Mouse (Mus musculus): ENCODE results near the gene Hoxd9. TPM values are rescaled to one million over a fixed set of nuclear protein-coding genes. Genes with fewer than 3 reads are reported as not detected.

Hoxd9 gene
- polyA plus RNA-seq, 1 experiment, result not detected

DNA sequence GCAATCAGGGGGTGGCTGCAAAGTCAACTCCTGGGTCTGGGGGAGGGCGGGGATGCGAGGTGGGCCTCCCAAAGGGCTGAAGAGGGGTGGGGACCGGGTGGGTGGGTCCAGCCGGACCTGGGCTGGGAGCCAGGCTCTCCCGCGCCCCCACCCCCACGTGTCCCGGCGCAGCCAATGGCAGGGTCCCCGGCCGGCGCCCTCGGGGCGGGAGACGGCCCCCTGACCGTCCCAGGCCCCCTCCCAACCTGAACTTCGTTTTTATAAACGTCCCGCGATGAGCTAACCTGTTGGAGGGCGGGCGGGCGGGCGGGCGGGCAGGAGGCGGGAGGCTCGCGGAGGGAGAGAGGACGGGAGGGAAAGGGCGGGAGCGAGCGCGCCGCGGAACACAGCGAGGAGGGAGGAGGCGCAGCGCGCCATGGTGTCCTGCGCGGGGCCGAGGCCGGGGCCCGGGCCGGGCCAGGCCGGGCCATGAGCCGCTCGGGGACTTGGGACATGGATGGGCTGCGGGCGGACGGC lies 29.6 kb upstream of the Hoxd9 start, which contains the start of gene Hoxd13:
Gene Hoxd13 (plus strand): TSS at position 469 of the 516 bp plus-strand sequence.
- H3K27ac ChIP-seq (ENCODE audit: insufficient read depth, low read depth, low read length), result no peak within 1 kb of the TSS
- H3K4me3 ChIP-seq (ENCODE audit: insufficient read depth, low read length), result peak within 1 kb of the TSS; percentile 25; the same call in 1 of the 2 replicates

DNA sequence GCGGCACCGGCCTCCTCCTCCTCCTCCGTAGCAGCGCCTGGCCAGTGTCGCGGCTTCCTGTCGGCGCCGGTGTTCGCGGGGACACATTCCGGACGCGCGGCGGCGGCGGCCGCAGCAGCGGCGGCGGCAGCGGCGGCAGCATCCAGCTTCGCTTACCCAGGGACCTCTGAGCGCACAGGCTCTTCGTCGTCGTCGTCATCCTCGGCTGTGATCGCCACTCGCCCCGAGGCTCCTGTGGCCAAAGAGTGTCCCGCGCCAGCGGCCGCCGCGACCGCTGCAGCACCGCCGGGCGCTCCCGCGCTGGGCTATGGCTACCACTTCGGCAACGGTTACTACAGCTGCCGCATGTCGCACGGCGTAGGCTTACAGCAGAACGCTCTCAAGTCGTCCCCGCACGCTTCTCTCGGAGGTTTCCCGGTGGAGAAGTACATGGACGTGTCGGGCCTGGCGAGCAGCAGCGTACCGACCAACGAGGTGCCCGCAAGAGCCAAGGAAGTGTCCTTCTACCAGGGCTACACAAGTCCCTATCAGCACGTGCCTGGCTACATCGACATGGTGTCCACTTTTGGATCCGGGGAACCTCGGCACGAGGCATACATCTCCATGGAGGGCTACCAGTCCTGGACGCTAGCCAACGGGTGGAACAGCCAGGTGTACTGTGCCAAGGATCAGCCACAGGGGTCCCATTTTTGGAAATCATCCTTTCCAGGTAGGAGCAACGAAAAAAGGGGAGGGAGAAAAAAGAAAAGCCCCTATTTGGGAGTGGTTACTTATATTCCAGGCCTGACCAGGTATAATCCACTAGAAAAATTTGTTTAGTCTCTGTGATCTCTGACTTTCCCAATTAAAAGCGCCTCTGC lies 28.9 kb upstream of the Hoxd9 start:
- Histone ChIP-seq H3K27ac (ENCODE audit: insufficient read depth, low read depth, low read length) (no peak overlapping the region), H3K4me3 (ENCODE audit: insufficient read depth, low read length) (peak overlapping the region; percentile 25; the same call in 1 of the 2 replicates), H3K4me1 (ENCODE audit: control insufficient read depth, insufficient read depth, low read length) (0 out of 2 replicates have a peak, but pooled peaks cover 2% of the 10 kb centered on the region)
- TF ChIP-seq CTCF (IDR thresholded peaks at IDR 0.05; ENCODE audit: low read depth, low read length), result no peak
- TF ChIP-seq POLR2A (IDR thresholded peaks at IDR 0.05; ENCODE audit: borderline replicate concordance, low read depth, low read length), result no peak

More for the DNA sequence above, 29.6 kb upstream of the Hoxd9 start, which contains the start of gene Hoxd13:
- no peak for TF ChIP-seq POLR2A (IDR thresholded peaks at IDR 0.05; ENCODE audit: borderline replicate concordance, low read depth, low read length)
- no peak for TF ChIP-seq CTCF (IDR thresholded peaks at IDR 0.05; ENCODE audit: low read depth, low read length)
- H3K4me1 ChIP-seq (ENCODE audit: control insufficient read depth, insufficient read depth, low read length), result 0 out of 2 replicates have a peak, but pooled peaks cover 2% of the 10 kb centered on the region

DNA sequence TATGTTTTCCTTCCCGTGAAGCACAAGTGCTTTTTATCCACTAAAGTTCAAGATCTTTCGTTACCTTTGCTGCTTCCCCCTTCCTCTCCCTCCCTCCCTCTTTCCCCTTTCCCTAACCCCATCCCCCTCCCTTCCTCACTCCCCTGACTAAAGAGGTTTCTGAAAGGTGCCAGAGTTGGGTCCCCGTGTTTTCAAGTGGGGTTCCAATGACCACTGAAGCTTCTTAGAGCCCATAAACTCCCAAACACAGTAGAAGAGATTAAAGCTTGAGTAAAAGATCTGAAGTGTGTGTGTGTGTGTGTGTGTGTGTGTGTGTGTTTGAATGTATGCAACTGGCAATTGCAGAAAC lies 28.3 kb upstream of the Hoxd9 start:
- Histone ChIP-seq H3K4me3 (ENCODE audit: insufficient read depth, low read length) (no peak overlapping the region), H3K4me1 (ENCODE audit: control insufficient read depth, insufficient read depth, low read length) (0 out of 2 replicates have a peak, but pooled peaks cover 2% of the 10 kb centered on the region), H3K27ac (ENCODE audit: insufficient read depth, low read depth, low read length) (no peak overlapping the region)
- TF ChIP-seq POLR2A (IDR thresholded peaks at IDR 0.05; ENCODE audit: borderline replicate concordance, low read depth, low read length) (no peak), CTCF (IDR thresholded peaks at IDR 0.05; ENCODE audit: low read depth, low read length) (no peak)

DNA sequence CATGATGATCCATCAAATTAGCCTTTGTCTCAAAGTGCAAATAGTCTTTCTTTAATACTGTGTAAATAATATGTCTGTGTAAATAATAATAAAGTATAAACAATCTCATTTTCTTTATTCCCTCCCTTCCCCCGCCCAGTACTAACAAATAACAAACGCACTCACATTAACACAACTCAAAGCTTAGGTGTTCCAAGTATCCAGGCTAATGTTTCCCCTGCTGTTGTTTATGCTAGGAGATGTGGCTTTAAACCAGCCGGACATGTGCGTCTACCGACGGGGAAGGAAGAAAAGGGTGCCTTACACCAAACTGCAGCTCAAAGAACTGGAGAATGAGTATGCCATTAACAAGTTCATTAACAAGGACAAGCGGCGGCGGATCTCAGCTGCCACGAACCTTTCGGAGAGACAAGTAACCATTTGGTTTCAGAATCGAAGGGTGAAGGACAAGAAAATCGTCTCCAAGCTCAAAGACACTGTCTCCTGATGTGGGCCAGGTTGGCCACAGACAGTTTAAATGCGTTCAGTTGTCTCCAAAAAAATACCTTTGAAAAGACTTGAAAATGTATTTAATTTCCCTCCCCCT lies 27.8 kb upstream of the Hoxd9 start:
- no peak overlapping the region for H3K27ac ChIP-seq (ENCODE audit: insufficient read depth, low read depth, low read length)
- no peak for TF ChIP-seq POLR2A (IDR thresholded peaks at IDR 0.05; ENCODE audit: borderline replicate concordance, low read depth, low read length)
- no peak for TF ChIP-seq CTCF (IDR thresholded peaks at IDR 0.05; ENCODE audit: low read depth, low read length)
- H3K4me1 ChIP-seq (ENCODE audit: control insufficient read depth, insufficient read depth, low read length), result 0 out of 2 replicates have a peak, but pooled peaks cover 2% of the 10 kb centered on the region
- no peak overlapping the region for H3K4me3 ChIP-seq (ENCODE audit: insufficient read depth, low read length)

DNA sequence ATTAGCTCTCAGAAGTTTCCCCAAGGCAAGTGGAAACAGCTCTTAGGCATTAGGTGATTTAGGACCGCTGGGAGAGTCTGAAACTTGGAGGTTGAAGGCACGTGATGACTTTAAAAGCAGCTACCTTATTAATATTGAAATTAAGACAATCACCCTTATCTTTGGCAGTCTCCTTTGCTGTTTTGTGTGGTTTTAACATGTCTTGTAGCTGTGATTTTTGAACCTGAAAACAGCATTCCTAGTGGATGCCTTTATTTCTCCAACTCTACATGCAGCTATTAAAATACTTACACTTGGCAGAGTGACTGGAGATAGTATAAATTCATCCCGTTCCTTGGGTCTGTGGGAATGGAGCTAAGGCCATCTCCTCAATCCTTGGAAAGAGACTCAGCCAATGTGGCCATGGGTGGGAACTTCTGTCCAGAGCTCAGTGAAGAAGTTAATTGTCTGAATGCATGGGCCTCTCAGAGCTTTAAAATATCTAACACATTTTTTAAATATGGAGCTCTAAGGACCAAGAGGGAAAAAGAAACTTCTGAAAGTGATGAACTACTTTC lies 26.8 kb upstream of the Hoxd9 start:
- TF ChIP-seq CTCF (IDR thresholded peaks at IDR 0.05; ENCODE audit: low read depth, low read length) (no peak), POLR2A (IDR thresholded peaks at IDR 0.05; ENCODE audit: borderline replicate concordance, low read depth, low read length) (no peak)

DNA sequence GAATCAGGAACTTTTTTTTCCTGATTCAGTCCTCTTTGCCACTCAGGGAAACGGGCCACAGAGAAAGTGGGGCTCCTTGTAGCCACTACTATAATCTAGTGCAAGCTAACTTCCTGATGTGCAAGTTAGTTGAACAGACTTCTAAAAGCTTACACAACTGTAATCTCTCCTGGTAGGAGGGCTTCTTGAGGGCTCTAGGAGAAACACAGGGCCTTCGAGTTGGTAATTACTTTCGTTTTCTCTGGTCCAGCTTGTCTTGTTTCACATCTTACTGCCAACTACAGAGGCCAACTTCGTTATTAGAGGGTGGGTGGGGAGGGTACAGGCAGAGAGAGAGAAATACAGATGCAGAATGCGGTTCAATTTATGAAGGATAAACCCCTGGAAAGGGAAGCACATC lies 25.7 kb upstream of the Hoxd9 start:
- H3K27ac ChIP-seq (ENCODE audit: insufficient read depth, low read depth, low read length), result no peak overlapping the region
- 0 out of 2 replicates have a peak, but pooled peaks cover 2% of the 10 kb centered on the region for H3K4me1 ChIP-seq (ENCODE audit: control insufficient read depth, insufficient read depth, low read length)
- TF ChIP-seq POLR2A (IDR thresholded peaks at IDR 0.05; ENCODE audit: borderline replicate concordance, low read depth, low read length) (no peak), CTCF (IDR thresholded peaks at IDR 0.05; ENCODE audit: low read depth, low read length) (no peak)
- H3K4me3 ChIP-seq (ENCODE audit: insufficient read depth, low read length), result no peak overlapping the region

More for the DNA sequence above, 26.8 kb upstream of the Hoxd9 start:
- no peak overlapping the region for H3K4me3 ChIP-seq (ENCODE audit: insufficient read depth, low read length)
- no peak overlapping the region for H3K27ac ChIP-seq (ENCODE audit: insufficient read depth, low read depth, low read length)
- H3K4me1 ChIP-seq (ENCODE audit: control insufficient read depth, insufficient read depth, low read length), result 0 out of 2 replicates have a peak, but pooled peaks cover 2% of the 10 kb centered on the region

DNA sequence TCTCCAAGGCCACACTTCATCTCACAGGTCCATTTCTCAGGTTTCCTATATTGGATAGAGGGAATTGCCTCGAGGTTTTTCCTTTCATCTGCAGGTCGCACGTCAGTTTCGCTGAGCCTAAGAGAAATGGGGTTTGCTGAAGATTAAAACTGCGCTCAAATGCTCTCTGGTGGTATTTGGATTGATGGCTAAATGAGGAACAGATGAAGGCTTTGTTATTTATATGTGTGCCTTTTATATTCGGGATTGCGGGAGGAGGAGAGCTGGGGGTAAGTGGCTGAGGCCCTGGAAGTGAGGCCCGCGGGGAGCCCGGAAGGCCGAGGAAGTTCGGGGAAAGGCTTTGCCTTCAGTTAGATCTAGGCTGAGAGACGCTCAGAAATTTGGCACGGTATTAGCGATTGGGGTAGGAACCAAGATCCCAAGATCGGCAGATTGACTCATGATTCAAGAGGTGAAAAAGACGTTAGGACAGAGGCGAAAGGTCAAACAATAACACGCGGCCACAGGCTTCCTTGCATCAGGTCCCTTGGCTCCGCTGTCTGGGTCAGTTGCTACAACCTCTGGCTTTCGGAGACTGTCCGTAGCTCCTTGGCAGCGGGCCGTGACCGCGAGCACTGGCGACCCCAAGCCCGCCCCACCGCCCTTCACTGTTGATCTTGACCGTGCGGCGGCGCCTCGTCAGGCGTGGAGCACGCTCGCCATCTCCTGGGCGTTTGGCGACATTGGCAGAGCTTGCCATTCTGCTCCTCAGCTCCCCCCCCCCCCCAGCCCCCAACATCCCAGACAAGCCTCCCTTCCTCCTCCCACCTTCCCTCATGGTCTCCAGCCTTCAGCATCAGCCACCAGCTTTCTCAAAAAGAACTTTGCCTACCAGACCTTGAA lies 24.8 kb upstream of the Hoxd9 start:
- TF ChIP-seq CTCF (IDR thresholded peaks at IDR 0.05; ENCODE audit: low read depth, low read length) (peak; percentile 31; the same call in 1 of the 2 replicates), POLR2A (IDR thresholded peaks at IDR 0.05; ENCODE audit: borderline replicate concordance, low read depth, low read length) (no peak)
- Histone ChIP-seq H3K27ac (ENCODE audit: insufficient read depth, low read depth, low read length) (no peak overlapping the region), H3K4me3 (ENCODE audit: insufficient read depth, low read length) (peak overlapping the region; percentile 51), H3K4me1 (ENCODE audit: control insufficient read depth, insufficient read depth, low read length) (0 out of 2 replicates have a peak, but pooled peaks cover 2% of the 10 kb centered on the region)

DNA sequence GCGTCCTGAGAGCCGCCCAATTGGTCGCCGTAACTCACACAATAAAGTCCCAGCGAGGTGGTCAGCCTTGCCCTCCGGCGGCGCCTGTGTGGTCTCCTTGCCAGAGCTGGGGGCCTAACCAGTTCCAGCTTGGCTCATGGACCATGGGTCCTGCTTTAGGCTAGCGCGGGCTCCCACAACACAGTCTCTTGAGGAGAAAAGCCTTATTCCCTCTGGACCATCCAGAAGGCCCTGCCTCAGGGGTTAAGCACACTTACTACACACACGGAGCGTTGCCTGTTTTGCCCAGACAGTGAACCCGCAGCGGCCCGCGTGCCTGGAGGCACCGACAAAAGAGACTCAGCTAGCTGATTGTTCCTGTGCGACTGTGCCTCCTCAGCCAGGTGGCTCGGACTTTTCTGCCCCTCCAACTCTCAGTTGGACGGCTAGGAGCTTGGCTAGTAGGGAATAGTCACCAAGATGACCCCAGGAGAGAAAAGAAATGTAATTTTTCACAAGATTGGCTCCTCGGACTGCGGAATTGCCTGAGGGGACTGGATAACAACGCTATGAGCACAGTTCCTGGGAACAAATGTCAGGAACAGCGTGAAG lies 23.6 kb upstream of the Hoxd9 start:
- H3K27ac ChIP-seq (ENCODE audit: insufficient read depth, low read depth, low read length), result no peak overlapping the region
- H3K4me3 ChIP-seq (ENCODE audit: insufficient read depth, low read length), result no peak overlapping the region
- TF ChIP-seq CTCF (IDR thresholded peaks at IDR 0.05; ENCODE audit: low read depth, low read length) (no peak), POLR2A (IDR thresholded peaks at IDR 0.05; ENCODE audit: borderline replicate concordance, low read depth, low read length) (no peak)
- 0 out of 2 replicates have a peak, but pooled peaks cover 2% of the 10 kb centered on the region for H3K4me1 ChIP-seq (ENCODE audit: control insufficient read depth, insufficient read depth, low read length)
